In the genomic region with DNA sequence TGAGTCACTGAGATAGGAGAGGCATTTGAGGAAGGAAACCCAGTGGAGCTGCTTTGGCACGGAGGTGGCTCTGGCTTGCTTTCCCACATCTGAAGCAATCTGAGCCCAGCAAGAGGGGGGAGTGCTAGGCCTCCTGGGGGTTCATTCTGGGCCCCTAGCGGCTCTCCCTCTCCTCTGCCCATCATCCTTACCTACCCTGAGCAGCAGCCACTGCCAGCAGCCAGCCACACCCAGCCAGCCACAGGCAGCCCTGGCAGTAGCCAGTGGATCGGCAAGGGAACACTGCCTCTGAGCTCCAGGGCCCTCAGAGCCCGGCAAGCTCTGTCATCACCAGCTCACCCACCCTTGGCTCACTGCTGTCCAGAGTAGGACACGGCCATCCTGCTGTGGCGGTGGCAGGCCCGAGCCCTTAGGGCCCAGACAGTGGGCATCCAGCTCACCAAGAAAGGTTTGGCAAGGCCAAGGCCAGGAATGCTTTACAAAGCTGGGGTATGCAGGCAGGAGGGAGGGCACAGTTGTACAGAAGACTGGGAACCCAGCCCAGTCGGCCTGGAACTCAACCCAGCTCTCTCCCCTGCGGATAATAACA, we compare ENCODE assay signal across 8 mouse cellular contexts. TPM values are rescaled to one million over a fixed set of nuclear protein-coding genes. Genes with fewer than 3 reads are reported as not detected.
DNase-seq lines count a peak whose midpoint lies in the region; ATAC-seq and TF ChIP-seq lines count a peak whose summit lies in the region.

No protein-coding gene starts in this region.

- TF ChIP-seq CTCF in kidney, adult 2 months (conservative IDR thresholded peaks at IDR 0.05; ENCODE audit: insufficient read depth, insufficient read length, low read depth, low read length) = no peak

- H3K4me2 ChIP-seq in hindbrain, embryonic 16.5 days (ENCODE audit: low read length) = no peak overlapping the region

- no peak overlapping the region for H3K4me3 ChIP-seq in kidney, adult 2 months (ENCODE audit: insufficient read depth, low read depth, low read length)
- H3K4me3 ChIP-seq in hindbrain, embryonic 16.5 days (ENCODE audit: low read length) = no peak overlapping the region

- H3K36me3 ChIP-seq in kidney, adult 2 months (ENCODE audit: control insufficient read depth, insufficient read depth, low read length) = no peaks in the 10 kb centered on the region
- no peaks in the 10 kb centered on the region for H3K36me3 ChIP-seq in hindbrain, embryonic 16.5 days (ENCODE audit: control insufficient read depth, insufficient read depth, low read length)

- WGBS in kidney, adult 2 months = 32% methylated on average over 9 of the region's 9 CpGs
- WGBS in hindbrain, embryonic 16.5 days = 49% methylated on average over 9 of the region's 9 CpGs

- no peak for TF ChIP-seq POLR2A in kidney, adult 2 months (IDR thresholded peaks at IDR 0.05; ENCODE audit: low read depth, low read length)

- DNase-seq in kidney, adult 2 months = peak; percentile 62
- DNase-seq in kidney, postnatal 4 days = no peak
- peak; percentile 35 to 60 for DNase-seq in CD8-positive naive resting alpha-beta T cell, adult 2 months (ENCODE audit: low read depth in 2 of 2, low spot score in 2 of 2)
- DNase-seq in brain, adult 2 months (ENCODE audit: low read depth, low spot score) = peak; percentile 68
- DNase-seq in urinary bladder, adult 18-20 months (ENCODE audit: low spot score in 2 of 2) = no peak

- no peaks in the 10 kb centered on the region for H3K9me3 ChIP-seq in hindbrain, embryonic 16.5 days (ENCODE audit: control insufficient read depth, low read length)

- H3K27me3 ChIP-seq in kidney, adult 2 months (replicated peaks; ENCODE audit: control insufficient read depth, insufficient read depth, low read length) = no peaks in the 10 kb centered on the region
- no peaks in the 10 kb centered on the region for H3K27me3 ChIP-seq in hindbrain, embryonic 16.5 days (replicated peaks; ENCODE audit: control insufficient read depth, insufficient read depth, low read length)

- no peak overlapping the region; the same call in 1 of the 2 replicates for H3K9ac ChIP-seq in hindbrain, embryonic 16.5 days (ENCODE audit: low read depth, low read length)

- peaks cover 22% of the 10 kb centered on the region for H3K4me1 ChIP-seq in kidney, adult 2 months (ENCODE audit: control insufficient read depth, insufficient read depth, low read length)
- H3K4me1 ChIP-seq in hindbrain, embryonic 16.5 days (ENCODE audit: control insufficient read depth, insufficient read depth, low read depth, low read length) = no peaks in the 10 kb centered on the region; the same call in 1 of the 2 replicates

- H3K27ac ChIP-seq in kidney, adult 2 months (ENCODE audit: insufficient read depth, low read depth, low read length) = peak overlapping the region; percentile 37
- no peak overlapping the region; the same call in 1 of the 2 replicates for H3K27ac ChIP-seq in hindbrain, embryonic 16.5 days (ENCODE audit: low read depth, low read length)

- ATAC-seq in hematopoietic stem cell, adult 5-6 weeks (replicated peaks in 1 of 2; ENCODE audit: insufficient read depth in 1 of 2, low FRiP score in 2 of 2, low TSS enrichment in 1 of 2, low read depth in 1 of 2, poor library complexity in 2 of 2, severe bottlenecking in 2 of 2) = peak; percentile 30 to 47
- no peak for ATAC-seq in activated CD4-positive, CD25-positive, alpha-beta regulatory T cell, adult 4 months
- no peak for ATAC-seq in hindbrain, embryonic 16.5 days

RNA-seq across cellular contexts. Expression of a gene that starts 11.7 kb away (rescaled TPM):
- polyA plus RNA-seq in kidney, adult 2 months (2012; rRNA removed) = 115 and 194 TPM in 2 replicates
- 7.1 and 8.5 TPM in 2 replicates for total RNA-seq in hematopoietic stem cell, adult 5-6 weeks (2017)
- polyA plus RNA-seq in activated CD4-positive, CD25-positive, alpha-beta regulatory T cell, adult 4 months (2017; shearing (Covaris generic)) = 10 to 100 TPM in 1 of 2 experiments, 1 to 10 TPM in 1; 8.0 to 18.6 TPM
- 0.26 and 0.63 TPM in 2 replicates for polyA plus RNA-seq in hindbrain, embryonic 16.5 days (2015; fragmentation: Nextera tagmentation; extraction: Ambion mirVana)

RNA-seq across cellular contexts. Expression of a gene that starts 24.3 kb away (rescaled TPM):
- polyA plus RNA-seq in kidney, adult 2 months (2012; rRNA removed) = 0.07 and 0.11 TPM in 2 replicates
- total RNA-seq in hematopoietic stem cell, adult 5-6 weeks (2017) = not detected in 2 replicates
- not detected for polyA plus RNA-seq in activated CD4-positive, CD25-positive, alpha-beta regulatory T cell, adult 4 months (2017; shearing (Covaris generic))
- polyA plus RNA-seq in hindbrain, embryonic 16.5 days (2015; fragmentation: Nextera tagmentation; extraction: Ambion mirVana) = 52.2 and 56.9 TPM in 2 replicates

RNA-seq across cellular contexts. Expression of a gene that starts 27.5 kb away (rescaled TPM):
- polyA plus RNA-seq in kidney, adult 2 months (2012; rRNA removed) = 48.2 and 55.6 TPM in 2 replicates
- 4.1 and 10.1 TPM in 2 replicates for total RNA-seq in hematopoietic stem cell, adult 5-6 weeks (2017)
- 1 to 10 TPM; 4.2 to 6.4 TPM for polyA plus RNA-seq in activated CD4-positive, CD25-positive, alpha-beta regulatory T cell, adult 4 months (2017; shearing (Covaris generic))
- polyA plus RNA-seq in hindbrain, embryonic 16.5 days (2015; fragmentation: Nextera tagmentation; extraction: Ambion mirVana) = 16.1 and 16.5 TPM in 2 replicates

Comparison
In these comparisons a context has a peak if more than half of its experiments do, and no peak if none do; other contexts are left out.
1. DNase-seq: peak in kidney, adult 2 months (single experiment), CD8-positive naive resting alpha-beta T cell, adult 2 months (2 of 2) and brain, adult 2 months (single experiment); none in kidney, postnatal 4 days (0 of 2) and urinary bladder, adult 18-20 months (0 of 2).
2. ATAC-seq: peak in hematopoietic stem cell, adult 5-6 weeks (2 of 2); none in activated CD4-positive, CD25-positive, alpha-beta regulatory T cell, adult 4 months (single experiment) and hindbrain, embryonic 16.5 days (single experiment).
3. RNA of a gene that starts 24.3 kb away (polyA plus RNA-seq): 52.2 to 56.9 TPM in hindbrain, embryonic 16.5 days; 0.07 to 0.11 TPM in kidney, adult 2 months and not detected in activated CD4-positive, CD25-positive, alpha-beta regulatory T cell, adult 4 months; every median in the first group is over 10 times any median in the second.